Mouse (Mus musculus): ENCODE data around the gene Mthfd1.
A peak's percentile ranks its signal among the peaks of the same experiment; 100 is the strongest.

Mthfd1 gene

GRCm38 (mm10) chr12:76349680-76350220 is 94.7 kb downstream of the Mthfd1 start:
- DNase-seq (ENCODE audit: low read depth, low spot score) = no peak

- DNase-seq (ENCODE audit: low read depth, low spot score) = no peak
Measured at GRCm38 (mm10) chr12:76360868-76361267, 105.8 kb downstream of the Mthfd1 start.

GRCm38 (mm10) chr12:76361405-76362302 is 106.6 kb downstream of the Mthfd1 start:
- DNase-seq (ENCODE audit: low read depth, low spot score) = no peak

- no peak for DNase-seq (ENCODE audit: low read depth, low spot score)
Measured at GRCm38 (mm10) chr12:76362303-76362676, 107.2 kb downstream of the Mthfd1 start.

GRCm38 (mm10) chr12:76366276-76366675 is 111.2 kb downstream of the Mthfd1 start:
- DNase-seq (ENCODE audit: low read depth, low spot score) = no peak

GRCm38 (mm10) chr12:76367096-76367995 is 112.2 kb downstream of the Mthfd1 start:
- DNase-seq (ENCODE audit: low read depth, low spot score) = peak; percentile 48

- peak; percentile 12 for DNase-seq (ENCODE audit: low read depth, low spot score)
Measured at GRCm38 (mm10) chr12:76368201-76368789, 113.2 kb downstream of the Mthfd1 start.

- peak; percentile 79 for DNase-seq (ENCODE audit: low read depth, low spot score)
Measured at GRCm38 (mm10) chr12:76368790-76369205, 113.7 kb downstream of the Mthfd1 start.

Measured in brain, adult 2 months (tissue).